Mouse (Mus musculus): ENCODE data around the gene Iqcn. TPM values are rescaled to one million over a fixed set of nuclear protein-coding genes. Genes with fewer than 3 reads are reported as not detected.

Gene Iqcn
- polyA plus RNA-seq, 1 experiment: not detected

DNA sequence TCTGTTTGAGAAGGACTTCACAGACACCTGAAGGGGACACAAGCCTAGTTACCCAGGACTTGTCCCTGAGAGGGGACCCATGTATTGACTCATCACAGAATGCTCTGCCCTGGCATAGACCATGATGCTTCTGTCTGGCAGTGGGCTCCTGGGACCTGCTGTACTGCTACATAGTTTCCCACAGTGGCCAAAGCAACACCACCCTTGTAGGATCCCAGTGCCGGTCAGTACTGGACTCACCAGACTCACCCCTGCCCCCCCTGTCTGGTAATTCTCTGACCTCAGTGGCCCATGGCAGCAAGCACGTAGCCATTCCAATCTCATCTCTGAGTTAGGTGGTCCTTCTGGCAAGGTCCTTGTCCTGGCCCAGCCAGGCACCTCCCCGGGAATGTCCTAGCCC, 15.1 kb upstream of the Iqcn start:
- H3K9me3 ChIP-seq: no peaks in the 10 kb centered on the region
- no peaks in the 10 kb centered on the region for H3K36me3 ChIP-seq (replicated peaks; ENCODE audit: low read length)
- no peak overlapping the region for H3K4me3 ChIP-seq (replicated peaks)
- TF ChIP-seq FLI1 (IDR thresholded peaks at IDR 0.05; ENCODE audit: low read length): no peak
- no peak for TF ChIP-seq GATA1 (IDR thresholded peaks at IDR 0.05; ENCODE audit: borderline replicate concordance, low read length)
- peaks cover 19% of the 10 kb centered on the region for H3K27me3 ChIP-seq (replicated peaks)
- H3K4me1 ChIP-seq: peaks cover 55% of the 10 kb centered on the region

DNA sequence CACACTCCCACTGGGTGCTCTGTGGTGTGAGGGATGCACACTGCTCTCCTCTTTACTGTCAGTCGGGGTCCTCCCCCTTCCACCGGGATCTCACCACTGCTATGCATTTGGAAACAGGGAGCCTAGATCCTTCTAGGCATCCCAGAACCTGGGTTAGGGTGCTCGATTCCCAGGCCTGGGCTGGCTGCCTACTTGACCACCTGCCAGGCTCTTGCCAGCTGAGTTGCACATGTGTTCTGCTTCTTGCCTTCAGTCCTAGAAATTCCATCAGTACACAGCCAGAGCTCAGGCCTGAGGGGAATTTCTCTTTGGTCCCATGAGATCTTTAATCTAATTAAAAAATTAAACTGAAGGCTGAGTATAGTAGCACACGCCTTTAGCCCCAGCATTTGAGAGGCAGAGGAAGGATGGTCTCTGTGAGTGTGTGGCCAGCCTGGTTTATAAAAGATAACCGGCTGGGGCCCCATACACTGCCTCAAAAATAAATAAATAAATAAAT, 13.3 kb upstream of the Iqcn start:
- TF ChIP-seq GATA1 (IDR thresholded peaks at IDR 0.05; ENCODE audit: borderline replicate concordance, low read length) (no peak), FLI1 (IDR thresholded peaks at IDR 0.05; ENCODE audit: low read length) (no peak)
- peaks cover 15% of the 10 kb centered on the region for H3K27me3 ChIP-seq (replicated peaks)
- no peaks in the 10 kb centered on the region for H3K9me3 ChIP-seq
- H3K4me1 ChIP-seq: peaks cover 57% of the 10 kb centered on the region
- no peak overlapping the region for H3K4me3 ChIP-seq (replicated peaks)
- H3K36me3 ChIP-seq (replicated peaks; ENCODE audit: low read length): no peaks in the 10 kb centered on the region

DNA sequence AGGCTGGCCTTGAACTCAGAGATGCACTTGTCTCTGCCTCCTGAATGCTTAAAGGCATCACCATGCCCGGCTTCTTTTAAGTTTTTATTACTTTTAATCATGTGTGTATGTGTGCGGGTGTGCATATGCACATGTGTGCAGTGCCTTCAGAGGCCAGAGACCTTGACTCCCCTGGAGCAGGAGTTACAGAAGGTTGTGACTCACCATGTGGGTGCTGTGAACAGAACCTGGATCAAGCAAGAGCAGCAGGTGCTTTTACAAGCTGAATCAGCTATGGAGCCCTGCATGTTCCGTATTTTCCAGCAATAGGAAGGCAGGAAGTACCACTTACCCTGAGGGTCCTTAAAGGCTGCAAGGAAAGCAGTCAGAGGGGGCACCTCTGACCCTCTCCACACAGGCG, 12.0 kb upstream of the Iqcn start:
- Histone ChIP-seq H3K27me3 (replicated peaks) (peaks cover 10% of the 10 kb centered on the region), H3K36me3 (replicated peaks; ENCODE audit: low read length) (no peaks in the 10 kb centered on the region), H3K4me1 (peaks cover 58% of the 10 kb centered on the region), H3K4me3 (replicated peaks) (no peak overlapping the region), H3K9me3 (no peaks in the 10 kb centered on the region)
- TF ChIP-seq FLI1 (IDR thresholded peaks at IDR 0.05; ENCODE audit: low read length) (no peak), GATA1 (IDR thresholded peaks at IDR 0.05; ENCODE audit: borderline replicate concordance, low read length) (no peak)

DNA sequence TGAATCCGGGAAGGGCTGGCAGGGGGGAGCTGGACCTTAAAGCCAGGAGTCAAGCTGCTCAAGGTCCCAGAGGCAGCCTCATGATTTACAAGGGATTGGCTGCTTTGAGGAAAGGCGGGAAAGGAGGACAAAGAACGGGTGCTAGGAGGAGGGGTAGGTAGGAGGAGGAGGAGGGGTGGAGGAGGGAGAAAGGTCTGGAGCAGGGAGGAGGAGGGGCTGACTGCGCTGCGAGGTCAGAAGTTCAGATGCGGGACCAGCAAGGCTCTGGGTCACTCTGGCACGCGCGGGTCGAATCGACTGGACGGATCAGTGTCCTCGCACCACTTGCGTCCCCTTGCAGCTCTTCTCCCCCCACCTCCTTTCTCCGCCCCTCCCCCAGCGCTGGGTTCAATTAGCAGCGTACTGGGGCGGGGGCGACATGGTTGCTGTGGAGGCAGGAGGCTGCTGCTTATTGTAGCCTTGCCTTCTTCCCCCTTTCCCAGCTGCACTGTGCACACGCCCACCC, 11.5 kb upstream of the Iqcn start:
- TF ChIP-seq FLI1 (IDR thresholded peaks at IDR 0.05; ENCODE audit: low read length) (no peak), GATA1 (IDR thresholded peaks at IDR 0.05; ENCODE audit: borderline replicate concordance, low read length) (no peak)
- peaks cover 7% of the 10 kb centered on the region for H3K27me3 ChIP-seq (replicated peaks)
- H3K36me3 ChIP-seq (replicated peaks; ENCODE audit: low read length): no peaks in the 10 kb centered on the region
- no peak overlapping the region for H3K4me3 ChIP-seq (replicated peaks)
- peaks cover 58% of the 10 kb centered on the region for H3K4me1 ChIP-seq
- no peaks in the 10 kb centered on the region for H3K9me3 ChIP-seq

DNA sequence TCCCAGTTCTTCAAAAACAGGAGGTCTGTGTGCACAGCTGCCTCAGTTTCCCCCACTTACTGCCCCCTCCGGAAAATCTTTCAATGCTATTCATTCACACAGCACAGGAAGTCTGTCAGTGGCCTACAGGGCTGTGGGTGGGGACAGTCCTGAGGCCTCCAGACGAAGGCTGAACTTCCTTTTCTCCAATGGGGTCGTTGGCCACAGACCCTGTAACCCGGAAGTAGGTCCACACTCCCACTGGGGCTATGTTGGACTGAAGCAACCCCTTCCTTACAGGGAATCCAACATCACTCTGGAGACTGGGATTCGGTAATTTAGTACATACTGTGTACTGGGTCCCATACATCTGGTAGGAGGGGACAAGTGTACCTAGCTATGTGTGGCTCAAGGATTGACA, 9.6 kb upstream of the Iqcn start:
- TF ChIP-seq FLI1 (IDR thresholded peaks at IDR 0.05; ENCODE audit: low read length) (no peak), GATA1 (IDR thresholded peaks at IDR 0.05; ENCODE audit: borderline replicate concordance, low read length) (no peak)
- no peaks in the 10 kb centered on the region for H3K36me3 ChIP-seq (replicated peaks; ENCODE audit: low read length)
- peaks cover 3% of the 10 kb centered on the region for H3K27me3 ChIP-seq (replicated peaks)
- no peaks in the 10 kb centered on the region for H3K9me3 ChIP-seq
- H3K4me1 ChIP-seq: peaks cover 66% of the 10 kb centered on the region
- H3K4me3 ChIP-seq (replicated peaks): peak overlapping the region; percentile 47

DNA sequence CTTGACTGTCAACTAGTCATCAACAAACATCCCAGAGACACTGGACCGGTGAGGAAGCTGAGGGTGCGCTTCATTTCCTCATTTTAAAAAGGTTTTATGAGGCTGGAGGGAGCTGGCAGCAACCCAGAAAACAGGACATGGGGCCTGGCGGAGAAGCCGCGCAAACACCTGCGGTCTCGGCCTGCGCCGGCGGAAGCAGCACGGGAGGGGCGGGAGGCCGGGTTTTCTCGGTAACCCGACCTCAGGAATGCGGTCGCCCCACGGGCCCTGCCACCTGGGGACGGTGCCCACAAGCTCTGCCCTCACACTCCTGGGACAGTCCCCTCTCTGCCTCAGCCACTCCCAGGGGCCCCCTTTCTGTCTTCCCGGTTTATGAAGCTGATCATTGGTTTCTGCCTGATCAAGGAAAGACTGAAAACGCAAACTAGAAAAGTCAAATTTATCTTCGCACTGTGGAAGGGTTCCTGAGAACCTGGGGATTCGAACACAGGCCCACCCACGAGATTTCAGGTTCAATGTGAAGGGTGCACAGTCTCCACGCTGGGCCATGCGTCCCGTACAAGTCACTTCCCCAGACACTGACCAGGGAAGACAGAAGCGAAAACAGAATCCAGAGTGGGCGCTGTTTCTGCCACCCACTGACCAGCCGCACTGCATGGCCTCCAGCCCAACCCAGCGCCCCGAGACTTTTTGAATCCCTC, 7.8 kb upstream of the Iqcn start:
- H3K9me3 ChIP-seq: no peaks in the 10 kb centered on the region
- peak overlapping the region; percentile 88 for H3K4me3 ChIP-seq (replicated peaks)
- H3K4me1 ChIP-seq: peaks cover 61% of the 10 kb centered on the region
- TF ChIP-seq FLI1 (IDR thresholded peaks at IDR 0.05; ENCODE audit: low read length) (no peak), GATA1 (IDR thresholded peaks at IDR 0.05; ENCODE audit: borderline replicate concordance, low read length) (no peak)
- no peaks in the 10 kb centered on the region for H3K36me3 ChIP-seq (replicated peaks; ENCODE audit: low read length)
- H3K27me3 ChIP-seq (replicated peaks): no peaks in the 10 kb centered on the region

DNA sequence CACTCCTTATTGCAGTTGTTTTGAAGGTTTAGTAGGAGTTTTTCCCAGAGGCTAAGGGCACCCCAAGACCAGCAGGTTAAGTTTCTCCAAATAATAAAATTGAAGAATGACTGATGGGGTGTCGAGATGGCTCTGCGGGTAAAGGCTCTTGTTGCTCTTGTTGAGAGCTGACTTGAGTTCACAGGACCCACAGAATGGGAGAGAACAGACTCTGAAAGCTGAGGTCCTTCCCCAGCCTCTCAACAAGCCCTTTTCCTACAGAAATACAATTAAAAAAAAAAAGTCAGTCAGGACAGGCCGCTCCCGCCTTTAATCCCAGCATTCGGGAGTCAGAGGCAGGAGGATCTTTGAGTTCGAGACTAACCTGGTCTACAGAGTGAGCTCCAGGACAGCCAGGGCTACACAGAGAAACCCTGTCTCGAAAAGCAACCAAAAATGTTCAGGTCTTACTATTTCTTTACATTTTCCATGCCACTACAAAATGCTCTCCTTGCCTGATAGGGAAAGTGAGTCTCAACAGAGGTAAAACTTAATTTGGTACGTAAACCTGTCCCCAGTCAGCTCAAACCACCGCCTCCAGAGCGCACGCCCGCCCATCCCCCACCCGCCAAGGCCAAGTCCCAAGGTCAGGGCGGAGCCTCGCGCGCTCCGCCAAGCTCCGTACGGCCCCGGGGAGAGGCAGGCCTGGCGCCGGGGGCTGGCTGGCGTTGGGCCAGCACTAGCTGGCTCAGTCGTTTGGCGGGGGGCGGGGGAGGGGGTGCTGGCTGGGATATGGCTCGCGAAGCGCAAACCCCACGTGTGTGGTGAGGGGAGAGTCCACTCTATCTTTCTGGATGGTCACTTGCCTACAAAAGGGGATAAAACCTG, 7.0 kb upstream of the Iqcn start:
- TF ChIP-seq GATA1 (IDR thresholded peaks at IDR 0.05; ENCODE audit: borderline replicate concordance, low read length): no peak
- Histone ChIP-seq H3K36me3 (replicated peaks; ENCODE audit: low read length) (peaks cover 4% of the 10 kb centered on the region), H3K4me3 (replicated peaks) (peak overlapping the region; percentile 88), H3K9me3 (no peaks in the 10 kb centered on the region), H3K27me3 (replicated peaks) (no peaks in the 10 kb centered on the region), H3K4me1 (peaks cover 69% of the 10 kb centered on the region)

DNA sequence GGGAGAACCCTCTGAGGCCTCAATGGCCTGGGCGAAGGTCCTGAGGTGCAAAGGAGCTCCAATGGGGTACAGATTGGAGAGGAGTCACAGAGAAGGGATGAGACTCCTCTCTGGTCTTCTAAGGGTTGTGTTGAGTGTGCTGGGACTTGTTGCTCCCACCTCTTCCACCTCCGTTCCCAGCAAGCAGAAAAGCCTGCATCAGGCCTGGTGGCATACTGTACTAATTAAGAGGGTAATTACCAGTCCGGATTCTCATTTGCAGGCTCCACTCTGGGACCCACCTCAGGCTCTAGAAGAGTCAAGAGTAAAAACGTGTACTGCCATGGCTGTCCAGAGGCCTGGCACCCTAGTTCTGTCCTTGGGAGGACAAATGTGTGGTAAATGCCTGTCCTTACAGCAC, 6.3 kb upstream of the Iqcn start:
- H3K4me1 ChIP-seq: peaks cover 67% of the 10 kb centered on the region
- TF ChIP-seq GATA1 (IDR thresholded peaks at IDR 0.05; ENCODE audit: borderline replicate concordance, low read length) (no peak), FLI1 (IDR thresholded peaks at IDR 0.05; ENCODE audit: low read length) (no peak)
- no peaks in the 10 kb centered on the region for H3K27me3 ChIP-seq (replicated peaks)
- H3K36me3 ChIP-seq (replicated peaks; ENCODE audit: low read length): peaks cover 7% of the 10 kb centered on the region
- no peaks in the 10 kb centered on the region for H3K9me3 ChIP-seq
- peak overlapping the region; percentile 88 for H3K4me3 ChIP-seq (replicated peaks)

DNA sequence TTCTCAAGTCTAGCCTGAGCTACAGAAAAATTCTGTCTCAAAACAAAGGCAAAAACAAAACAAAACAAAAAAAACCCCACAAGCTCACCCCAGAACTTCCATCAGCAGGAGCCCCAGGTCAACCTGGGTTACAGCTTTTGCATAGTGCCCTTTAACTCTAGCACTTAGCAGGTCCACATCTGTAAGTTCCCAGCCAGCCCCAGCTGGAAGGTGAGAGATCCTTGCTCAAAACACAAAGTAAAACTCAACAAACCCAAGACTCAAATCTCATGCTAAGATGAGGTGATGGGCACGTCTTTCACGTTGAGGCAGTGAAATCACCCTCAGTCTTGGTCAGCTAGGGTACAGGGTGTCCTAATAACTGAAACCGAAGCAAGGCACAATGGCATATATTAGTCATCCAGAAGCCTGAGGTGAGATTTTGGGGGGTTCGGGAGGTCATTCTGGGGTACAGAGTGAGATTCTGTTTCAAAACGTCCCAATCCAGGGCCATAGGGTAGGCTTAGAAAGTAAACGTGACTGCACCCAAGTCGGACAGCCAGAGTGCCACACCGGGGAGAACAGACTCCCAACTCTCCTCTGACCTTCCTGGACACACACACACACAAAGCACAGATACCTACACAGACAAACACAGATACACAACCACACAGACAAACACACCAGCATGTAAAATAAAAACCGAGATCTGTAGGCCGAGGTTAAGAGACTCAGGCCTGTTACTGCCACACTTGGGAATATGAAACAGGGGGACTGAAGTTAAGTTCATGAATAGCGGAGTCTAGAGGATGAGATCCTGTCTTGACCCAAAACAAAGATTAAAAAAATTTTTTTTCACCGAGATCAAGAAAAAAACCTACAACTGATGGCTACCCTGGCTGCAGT, 5.6 kb upstream of the Iqcn start:
- Histone ChIP-seq H3K4me3 (replicated peaks) (peak overlapping the region; percentile 98), H3K27me3 (replicated peaks) (no peaks in the 10 kb centered on the region), H3K9me3 (no peaks in the 10 kb centered on the region), H3K36me3 (replicated peaks; ENCODE audit: low read length) (peaks cover 9% of the 10 kb centered on the region), H3K4me1 (peaks cover 70% of the 10 kb centered on the region)
- no peak for TF ChIP-seq GATA1 (IDR thresholded peaks at IDR 0.05; ENCODE audit: borderline replicate concordance, low read length)
- no peak for TF ChIP-seq FLI1 (IDR thresholded peaks at IDR 0.05; ENCODE audit: low read length)
